Mouse (Mus musculus) cortical plate, adult 2 months (tissue): ENCODE results near the gene C3. TPM values are rescaled to one million over a fixed set of nuclear protein-coding genes. Genes with fewer than 3 reads are reported as not detected.

Experiments
- H3K27ac ChIP-seq: fragments of 200-500 bp; 2 replicates; pipeline ENCODE4 v1.5.1; 2012; ENCODE audit warnings: low read length, control low read depth, inconsistent platforms; ENCODE audit not compliant: insufficient read depth
- H3K4me1 ChIP-seq: fragments of 200-500 bp; 2 replicates; pipeline ENCODE4 v1.6.1; 2011; ENCODE audit warnings: low read length; ENCODE audit not compliant: control insufficient read depth, insufficient read depth
- H3K4me3 ChIP-seq: fragments of 200-500 bp; 2 replicates; pipeline ENCODE4 v1.5.1; 2011; ENCODE audit warnings: mild to moderate bottlenecking, low read length, control low read depth; ENCODE audit not compliant: insufficient read depth
- CTCF ChIP-seq: fragments of 200-500 bp; IDR thresholded peaks from 2 replicates; pipeline ENCODE4 v1.5.1; 2011; ENCODE audit warnings: mild to moderate bottlenecking, control low read depth, low read length; ENCODE audit not compliant: insufficient read depth; ENCODE audit errors: extremely low read depth
- POLR2A ChIP-seq: fragments of 200-500 bp; IDR thresholded peaks from 2 replicates; pipeline ENCODE4 v1.6.1; 2011; ENCODE audit warnings: mild to moderate bottlenecking, low read length, control low read depth; ENCODE audit not compliant: insufficient read depth; ENCODE audit errors: extremely low read depth
- polyA plus RNA-seq: library from polyadenylated mRNA; depleted of rRNA; stranded (reverse); fragments of >200 nt; gene quantifications from 2 replicates; pipeline ENCODE4 v1.2.3, GENCODE M21; 2012

Gene C3
- polyA plus RNA-seq, 1 experiment: 0.17 TPM

DNA sequence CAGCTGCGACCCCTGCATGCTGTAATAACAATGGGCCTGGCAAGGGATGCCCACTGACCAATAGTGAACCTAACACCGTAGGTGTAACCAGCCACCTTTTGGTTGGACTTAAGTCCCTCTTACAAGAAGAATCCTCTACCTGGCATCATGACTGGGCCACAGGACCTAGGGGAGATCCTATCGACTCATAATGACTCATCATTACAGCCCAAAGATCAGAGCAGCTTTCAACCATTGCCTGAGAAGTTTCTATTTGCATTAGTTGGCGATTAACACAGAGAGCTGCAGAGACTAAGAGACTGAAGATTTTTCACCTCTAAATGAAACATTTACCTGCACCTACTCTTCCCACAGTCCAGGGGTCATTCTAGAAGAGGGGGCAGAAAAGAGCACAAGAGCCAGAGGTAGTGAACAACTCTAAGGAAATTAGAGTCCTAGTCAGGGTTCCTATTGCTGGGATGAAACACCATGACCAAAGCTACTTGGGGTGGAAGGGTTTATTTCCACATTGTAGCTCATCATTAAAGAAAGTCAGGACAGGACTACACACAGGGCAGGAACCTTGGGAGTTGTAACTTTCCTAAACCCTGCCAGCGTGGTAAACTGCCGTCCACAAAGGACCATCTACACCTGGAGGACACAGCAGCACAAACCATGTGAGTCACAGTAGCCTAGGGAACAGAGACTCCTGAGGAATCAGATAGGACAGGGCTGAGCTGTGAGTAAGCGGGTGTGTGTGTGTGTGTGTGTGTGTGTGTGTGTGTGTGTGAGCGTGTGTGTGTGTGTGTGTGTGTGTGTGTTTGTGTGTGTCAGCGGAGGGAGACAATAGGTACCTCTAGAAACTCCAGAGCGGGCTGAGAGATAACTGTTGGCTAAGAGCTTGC is 25.9 kb downstream of the C3 start:
- Histone ChIP-seq H3K27ac (no peak overlapping the region), H3K4me1 (no peaks in the 10 kb centered on the region), H3K4me3 (no peak overlapping the region)
- TF ChIP-seq POLR2A: no peak
- no peak for TF ChIP-seq CTCF

DNA sequence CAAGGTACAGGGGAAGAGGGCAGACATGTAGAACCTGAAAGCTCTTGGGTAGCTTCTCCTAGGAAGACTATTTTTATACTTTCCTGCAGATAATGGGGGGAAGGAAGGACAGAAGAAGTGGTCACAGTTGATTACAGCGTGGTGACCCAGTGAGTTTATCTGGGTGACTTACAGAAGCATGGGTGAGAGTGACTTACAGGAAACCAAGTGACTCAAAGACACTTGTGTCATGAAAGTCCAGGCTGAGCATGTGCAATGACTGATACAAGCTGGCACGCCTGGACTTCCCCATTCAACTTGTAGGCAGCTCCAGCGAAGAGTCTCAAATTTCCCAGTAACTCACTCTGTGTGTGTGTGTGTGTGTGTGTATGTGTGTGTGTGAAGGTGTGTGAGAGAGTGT is 29.7 kb downstream of the C3 start:
- H3K4me1 ChIP-seq: no peaks in the 10 kb centered on the region
- H3K4me3 ChIP-seq: no peak overlapping the region
- TF ChIP-seq POLR2A: no peak
- no peak for TF ChIP-seq CTCF
- no peak overlapping the region for H3K27ac ChIP-seq

DNA sequence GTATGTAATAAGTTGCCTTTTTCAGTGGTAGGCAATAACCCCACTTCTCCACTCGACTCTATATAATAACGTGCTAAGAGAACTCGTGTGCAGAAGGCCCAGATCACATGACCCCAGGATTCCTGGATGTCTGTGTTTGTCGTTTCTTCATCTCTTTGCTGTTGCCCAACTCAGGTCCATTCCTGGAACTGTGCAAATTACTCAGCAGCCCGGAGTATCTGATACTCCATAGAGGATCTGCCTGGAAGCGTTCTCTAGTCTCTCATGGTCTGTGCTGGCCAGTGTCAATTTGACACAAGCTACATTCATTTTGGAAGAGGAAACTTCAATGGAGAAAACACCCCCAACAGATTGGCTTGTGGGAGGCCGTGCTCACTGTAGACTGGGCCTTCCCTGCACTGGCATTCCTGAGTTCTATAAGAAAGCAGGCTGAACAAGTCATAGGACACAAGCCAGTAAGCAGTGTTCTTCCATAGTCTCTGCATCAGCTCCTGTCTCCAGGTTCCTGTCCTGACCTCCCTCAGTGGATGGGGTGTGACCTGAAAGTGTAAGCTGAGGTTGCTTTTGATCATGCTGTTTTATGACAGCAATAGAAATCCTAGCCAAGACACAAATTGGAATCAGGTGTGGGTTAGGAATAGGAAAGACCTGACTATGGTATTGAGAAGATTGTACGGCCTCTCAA is 32.5 kb downstream of the C3 start:
- H3K4me3 ChIP-seq: no peak overlapping the region
- H3K27ac ChIP-seq: no peak overlapping the region
- no peaks in the 10 kb centered on the region for H3K4me1 ChIP-seq
- TF ChIP-seq POLR2A (no peak), CTCF (no peak)

DNA sequence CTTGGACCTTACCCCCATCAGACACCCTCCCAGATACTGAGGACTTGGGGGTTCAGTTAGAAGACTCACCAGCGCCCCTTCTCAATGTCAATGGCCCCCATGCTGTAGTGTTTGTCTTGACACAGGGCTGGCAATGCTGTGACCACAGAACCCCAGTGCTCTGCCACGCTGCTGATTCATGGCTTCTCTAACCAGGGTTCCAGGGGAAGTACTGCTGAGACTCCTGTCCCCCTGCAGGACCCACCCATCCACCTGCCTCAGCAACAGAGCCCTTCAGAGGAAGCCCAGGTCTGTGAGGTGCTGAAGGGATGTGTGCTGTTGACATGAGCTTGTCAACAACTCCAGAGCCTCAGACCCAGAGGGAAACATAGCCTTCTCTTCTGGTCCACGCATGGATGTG is 33.2 kb downstream of the C3 start:
- Histone ChIP-seq H3K4me3 (no peak overlapping the region), H3K27ac (no peak overlapping the region), H3K4me1 (no peaks in the 10 kb centered on the region)
- TF ChIP-seq POLR2A: no peak
- no peak for TF ChIP-seq CTCF

DNA sequence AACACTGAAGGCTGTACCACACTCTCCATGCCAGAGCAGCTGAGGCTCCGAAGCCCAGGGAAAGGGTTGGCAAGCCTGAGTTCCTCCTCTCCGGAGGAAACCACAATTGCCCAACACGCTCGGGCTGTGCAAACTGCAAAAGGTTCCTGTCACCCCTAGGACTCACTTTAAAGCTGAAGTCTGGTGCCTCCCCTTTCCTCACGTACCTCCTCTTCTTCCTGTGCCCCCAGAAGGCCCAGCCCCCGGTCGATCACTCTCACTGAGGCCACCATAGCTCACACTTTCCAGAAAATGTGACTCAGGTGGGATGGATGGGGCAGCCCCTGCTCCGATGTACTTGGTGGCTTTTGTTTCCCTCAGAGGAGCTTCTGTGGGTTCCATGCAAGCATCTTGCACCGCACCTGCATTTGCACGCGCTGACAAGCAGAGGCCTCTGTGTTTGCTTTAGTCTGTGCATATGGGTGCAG is 33.9 kb downstream of the C3 start, which contains the start of gene Tnfsf14:
Tnfsf14 (minus strand) TSS at position 137 of the 467 bp plus-strand sequence.
- no peaks in the 10 kb centered on the region for H3K4me1 ChIP-seq
- no peak for TF ChIP-seq CTCF
- TF ChIP-seq POLR2A: no peak
- no peak within 1 kb of the TSS for H3K4me3 ChIP-seq
- no peak within 1 kb of the TSS for H3K27ac ChIP-seq

DNA sequence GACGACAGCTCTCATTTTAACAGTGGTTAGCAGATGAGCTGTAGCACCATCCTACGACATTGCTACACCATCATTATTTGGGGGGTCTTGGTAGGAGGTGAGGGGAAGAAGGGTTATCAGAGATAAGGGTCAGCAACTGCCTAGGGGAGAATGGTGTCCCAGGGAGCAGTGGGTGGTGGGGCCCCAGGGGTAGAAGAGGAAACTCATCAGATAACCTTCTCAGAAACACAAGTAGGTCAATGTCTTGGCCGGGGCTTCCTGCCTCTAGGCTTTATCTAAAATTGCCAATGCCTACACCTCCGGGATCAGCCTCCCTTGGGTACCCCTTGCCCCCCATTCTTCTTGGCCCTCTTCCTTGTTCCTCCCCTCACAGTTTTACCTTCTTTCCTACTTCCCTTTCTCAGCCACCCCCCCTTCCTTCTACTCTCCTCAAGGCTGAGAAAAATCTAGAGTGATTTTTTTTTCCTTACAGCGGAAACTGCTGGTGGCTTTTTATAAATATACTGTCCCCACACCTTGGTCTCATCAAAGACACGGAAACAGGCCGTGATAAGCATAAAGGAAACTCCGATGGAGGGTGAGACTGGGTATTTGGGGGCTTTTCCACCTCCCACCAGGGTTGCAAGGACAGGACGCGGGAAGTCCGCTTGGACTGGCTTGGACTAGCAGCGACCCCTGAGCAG is 39.3 kb downstream of the C3 start:
- TF ChIP-seq POLR2A: no peak
- TF ChIP-seq CTCF: no peak
- H3K4me1 ChIP-seq: no peaks in the 10 kb centered on the region
- no peak overlapping the region for H3K4me3 ChIP-seq
- no peak overlapping the region for H3K27ac ChIP-seq

DNA sequence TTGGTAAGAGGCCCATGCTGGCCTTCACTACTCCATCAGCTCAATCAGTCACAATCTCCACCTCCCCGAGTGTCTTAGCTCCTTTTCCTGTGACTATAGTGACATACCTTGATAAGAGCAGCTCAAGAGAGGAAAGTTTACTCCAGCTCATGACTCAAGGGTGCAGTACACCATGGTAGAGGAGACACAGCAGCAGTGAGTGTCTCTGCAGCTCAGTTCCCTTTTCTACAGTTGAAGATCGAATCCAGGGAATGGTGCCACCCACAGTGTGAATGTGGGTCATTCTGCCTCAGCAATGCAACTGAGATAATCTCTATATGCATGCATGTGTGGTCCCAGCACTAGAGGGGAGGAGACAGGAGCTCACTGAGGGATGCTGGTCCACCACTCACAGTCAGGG is 42.3 kb downstream of the C3 start:
- TF ChIP-seq CTCF (no peak), POLR2A (no peak)
- Histone ChIP-seq H3K27ac (no peak overlapping the region), H3K4me1 (no peaks in the 10 kb centered on the region), H3K4me3 (no peak overlapping the region)

DNA sequence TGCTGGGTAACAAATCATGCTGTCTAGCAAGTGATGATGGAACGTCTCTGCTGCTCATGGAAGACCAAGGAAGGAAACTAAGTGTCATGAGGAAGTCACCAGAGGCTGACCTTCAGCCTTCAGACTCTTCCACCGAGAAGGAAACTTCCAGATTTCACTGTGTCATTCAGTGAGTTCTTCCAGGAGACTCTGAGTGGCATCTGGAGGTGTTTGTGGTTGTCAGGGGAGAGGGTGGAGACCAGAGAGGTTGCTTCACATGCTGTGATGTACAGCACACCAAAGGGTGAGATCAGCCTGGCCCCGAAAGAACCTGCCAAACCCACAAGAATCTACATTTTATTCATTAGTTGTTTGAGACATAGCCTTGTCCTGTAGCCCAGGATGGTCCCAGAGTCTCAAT is 45.1 kb downstream of the C3 start:
- no peak overlapping the region for H3K27ac ChIP-seq
- H3K4me3 ChIP-seq: no peak overlapping the region
- H3K4me1 ChIP-seq: no peaks in the 10 kb centered on the region
- no peak for TF ChIP-seq POLR2A
- no peak for TF ChIP-seq CTCF

DNA sequence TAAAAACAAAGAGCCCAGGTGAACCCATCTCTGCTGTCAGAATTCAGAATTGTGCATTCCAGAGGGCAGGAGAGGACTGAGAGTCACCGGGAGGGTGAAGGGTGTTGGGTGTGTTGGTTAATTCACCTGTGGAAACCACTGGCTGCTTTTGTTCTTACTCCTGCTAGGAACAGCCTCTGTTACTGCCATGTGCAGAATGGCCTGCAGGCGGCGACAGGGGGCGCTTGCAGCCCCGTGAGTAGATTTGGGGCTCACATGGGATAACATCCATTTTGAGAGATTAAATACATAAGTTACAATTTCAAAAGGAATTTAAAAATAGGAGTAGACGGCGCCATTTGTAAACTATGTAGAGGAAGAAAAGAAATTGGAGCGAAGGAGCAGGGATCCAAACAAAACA is 47.6 kb downstream of the C3 start:
- no peaks in the 10 kb centered on the region for H3K4me1 ChIP-seq
- no peak for TF ChIP-seq POLR2A
- TF ChIP-seq CTCF: 0 out of 2 replicates have a peak, but pooled peaks have one; percentile 24

DNA sequence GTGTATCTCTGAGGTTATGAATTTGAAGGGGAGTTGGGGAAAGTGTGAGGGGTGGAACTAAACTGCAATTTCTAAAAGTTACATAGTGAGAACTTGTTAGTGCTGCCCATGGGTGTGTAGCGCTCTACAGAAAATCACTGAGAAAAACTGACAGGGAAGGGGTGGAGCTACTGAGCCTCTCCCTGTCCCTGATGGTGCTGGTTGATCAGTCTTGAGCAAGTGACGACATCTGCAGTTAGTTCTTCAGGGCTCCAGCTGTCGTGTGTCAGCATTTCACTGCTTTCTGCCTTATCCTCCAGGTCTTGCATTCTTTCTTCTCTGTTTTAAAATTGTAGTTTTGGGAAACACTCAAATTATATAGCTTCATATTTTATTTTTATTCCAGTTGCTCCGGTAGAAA is 54.6 kb downstream of the C3 start:
- TF ChIP-seq CTCF (no peak), POLR2A (no peak)
- H3K4me1 ChIP-seq: no peaks in the 10 kb centered on the region
- H3K27ac ChIP-seq: no peak overlapping the region
- H3K4me3 ChIP-seq: no peak overlapping the region

More for the DNA sequence above, 47.6 kb downstream of the C3 start:
- Histone ChIP-seq H3K27ac (no peak overlapping the region), H3K4me3 (no peak overlapping the region)
